Comparison of ENCODE assay signal across 18 mouse cellular contexts in the genomic region with DNA sequence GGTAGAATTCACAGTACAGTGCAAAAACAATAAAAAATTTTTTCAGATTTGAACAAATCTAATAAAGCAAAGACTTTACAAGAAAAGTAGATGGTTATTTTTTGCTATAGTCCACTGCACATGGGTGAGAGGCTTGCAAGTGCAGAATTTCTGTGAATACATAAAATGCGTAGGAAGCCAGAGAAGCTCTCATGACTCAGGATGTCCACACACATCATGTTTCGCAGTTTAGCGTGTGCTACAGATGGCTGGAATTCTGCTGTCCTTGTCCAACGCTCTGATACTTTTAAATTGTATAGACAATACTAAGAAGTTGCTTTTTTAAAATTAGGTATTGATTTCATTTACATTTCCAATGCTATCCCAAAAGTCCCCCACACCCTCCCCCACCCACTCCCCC.
DNase-seq lines count a peak whose midpoint lies in the region; ATAC-seq lines count a peak whose summit lies in the region.
"Had no signal": no experiment of that assay in that cellular context is flagged by ENCODE, and none has a peak within 500 bp of the region (broad histone marks: within the 10 kb centered on the region; RNA-seq: fewer than 3 reads in every experiment).

No protein-coding gene starts in this region.

- no peaks in the 10 kb centered on the region for H3K4me1 ChIP-seq in intestine, embryonic 15.5 days (replicated peaks)
- H3K4me1 ChIP-seq: embryonic facial prominence, embryonic 10.5 days; embryonic facial prominence, embryonic 12.5 days; forebrain, embryonic 13.5 days; forebrain, embryonic 15.5 days had no signal

- no peaks in the 10 kb centered on the region for H3K36me3 ChIP-seq in intestine, embryonic 15.5 days
- H3K36me3 ChIP-seq: embryonic facial prominence, embryonic 10.5 days; embryonic facial prominence, embryonic 12.5 days; forebrain, embryonic 15.5 days had no signal

- H3K4me2 ChIP-seq in intestine, embryonic 15.5 days (replicated peaks) = no peak overlapping the region
- H3K4me2 ChIP-seq: embryonic facial prominence, embryonic 12.5 days; forebrain, embryonic 13.5 days; forebrain, embryonic 15.5 days had no signal

- no peak overlapping the region for H3K27ac ChIP-seq in intestine, embryonic 15.5 days
- H3K27ac ChIP-seq: embryonic facial prominence, embryonic 10.5 days; embryonic facial prominence, embryonic 12.5 days; forebrain, embryonic 13.5 days; forebrain, embryonic 15.5 days had no signal

- no peak overlapping the region for H3K4me3 ChIP-seq in intestine, embryonic 15.5 days (replicated peaks)
- H3K4me3 ChIP-seq: embryonic facial prominence, embryonic 10.5 days; embryonic facial prominence, embryonic 12.5 days; forebrain, embryonic 13.5 days; forebrain, embryonic 15.5 days had no signal

- H3K9me3 ChIP-seq in intestine, embryonic 15.5 days = no peaks in the 10 kb centered on the region
- H3K9me3 ChIP-seq: embryonic facial prominence, embryonic 10.5 days; embryonic facial prominence, embryonic 12.5 days; forebrain, embryonic 13.5 days; forebrain, embryonic 15.5 days had no signal

- ATAC-seq in intestine, embryonic 15.5 days = no peak
- ATAC-seq: forebrain, embryonic 13.5 days; forebrain, embryonic 15.5 days had no signal

- no peak overlapping the region for H3K9ac ChIP-seq in intestine, embryonic 15.5 days
- H3K9ac ChIP-seq: embryonic facial prominence, embryonic 12.5 days; forebrain, embryonic 13.5 days; forebrain, embryonic 15.5 days had no signal

- DNase-seq in frontal cortex, adult 2 months (ENCODE audit: extremely low spot score in 1 of 2, low spot score in 1 of 2) = peak; percentile 3 to 30
- no peak for DNase-seq in frontal cortex, postnatal 10 days (ENCODE audit: low spot score in 2 of 2)
- peak; percentile 32 for DNase-seq in right cerebral cortex, adult 18-20 months
- no peak for DNase-seq in right cerebral cortex, postnatal 4 days
- peak; percentile 40 for DNase-seq in telencephalon, adult 2 months (ENCODE audit: low read depth, low spot score)
- DNase-seq: adrenal gland, adult 2 months; adrenal gland, postnatal 10 days; adrenal gland, postnatal 25 days; cerebellum, adult 11-12 months; cerebellum, adult 2 months; cerebellum, adult 9-10 months; cerebellum, postnatal 10 days; cerebellum, postnatal 25 days had no signal

- 97% methylated on average over 4 of the region's 4 CpGs for WGBS in intestine, embryonic 15.5 days

- H3K27me3 ChIP-seq in intestine, embryonic 15.5 days (replicated peaks) = no peaks in the 10 kb centered on the region
- H3K27me3 ChIP-seq: embryonic facial prominence, embryonic 12.5 days; forebrain, embryonic 13.5 days; forebrain, embryonic 15.5 days had no signal

Comparison
In these comparisons a context has a peak if more than half of its experiments do, and no peak if none do; other contexts are left out.
1. DNase-seq: peak in frontal cortex, adult 2 months (2 of 2), right cerebral cortex, adult 18-20 months (single experiment) and telencephalon, adult 2 months (single experiment); none in frontal cortex, postnatal 10 days (0 of 2) and right cerebral cortex, postnatal 4 days (single experiment).